Mouse (Mus musculus) erythroblast, adult 5-6 weeks (primary cell): Measurements from ENCODE around the gene Gpr35. TPM values are rescaled to one million over a fixed set of nuclear protein-coding genes. Genes with fewer than 3 reads are reported as not detected.
"Not testable (repeated sequence)": the region's sequence is repeated elsewhere in the genome, so short reads cannot be mapped to it uniquely, and the experiment has no call there.

ENCODE experiments used
- ATAC-seq: replicated peaks from 2 replicates; pipeline ENCODE4 v1.8.0; 2016; ENCODE audit warnings: moderate number of reproducible peaks, mild to moderate bottlenecking, moderate TSS enrichment, inconsistent platforms; ENCODE audit not compliant: poor library complexity, low FRiP score, severe bottlenecking
- total RNA-seq, 2 experiments: library from RNA; stranded (forward) in 1 of 2; stranded (reverse) in 1 of 2; fragments of 150-400 nt in 1 of 2; fragments of 200-764, 138-1000 nt in 1 of 2; gene quantifications; 2 replicates each; pipeline versions ENCODE4 v1.2.3 to v1.2.4; 2015 to 2017; ENCODE audit warnings: low replicate concordance in 2 of 2

The Gpr35 gene
- total RNA-seq, 2 experiments from 2014 or later: 1.1 to 1.2 TPM

- no peak for ATAC-seq
These were observed 29.2 kb upstream of the Gpr35 start for GRCm38 (mm10) chr1:92921496-92921895.

- no peak for ATAC-seq
These were observed 20.4 kb upstream of the Gpr35 start for GRCm38 (mm10) chr1:92930171-92930706.

GRCm38 (mm10) chr1:92933611-92934010 is 17.1 kb upstream of the Gpr35 start:
- no peak for ATAC-seq

- ATAC-seq: peak; percentile 96
These were observed 16.4 kb upstream of the Gpr35 start, which contains the start of gene Capn10 for GRCm38 (mm10) chr1:92934182-92934827. Gene Capn10 (plus strand): TSS chr1:92934376.

GRCm38 (mm10) chr1:92935054-92935962 is 15.4 kb upstream of the Gpr35 start:
- 0 out of 2 replicates have a peak, but pooled peaks have one; percentile 36 for ATAC-seq

- ATAC-seq: no peak
These were observed 14.7 kb upstream of the Gpr35 start for GRCm38 (mm10) chr1:92935977-92936376.

GRCm38 (mm10) chr1:92936467-92936866 is 14.2 kb upstream of the Gpr35 start:
- ATAC-seq: no peak

GRCm38 (mm10) chr1:92937797-92938196 is 12.9 kb upstream of the Gpr35 start:
- ATAC-seq: no peak

GRCm38 (mm10) chr1:92939746-92940145 is 10.9 kb upstream of the Gpr35 start:
- ATAC-seq: no peak

- ATAC-seq: no peak
These were observed 7.3 kb upstream of the Gpr35 start for GRCm38 (mm10) chr1:92943219-92943989.

GRCm38 (mm10) chr1:92947966-92948365 is 2.7 kb upstream of the Gpr35 start:
- no peak for ATAC-seq

- no peak; the same call in 1 of the 2 replicates for ATAC-seq
These were observed 1.2 kb upstream of the Gpr35 start for GRCm38 (mm10) chr1:92949426-92949825.

- no peak for ATAC-seq
These were observed 3.0 kb downstream of the Gpr35 start for GRCm38 (mm10) chr1:92953641-92954040.

GRCm38 (mm10) chr1:92956571-92957335 is 6.1 kb downstream of the Gpr35 start:
- ATAC-seq: not testable (repeated sequence)

- no peak for ATAC-seq
These were observed 8.3 kb downstream of the Gpr35 start for GRCm38 (mm10) chr1:92958999-92959398.

GRCm38 (mm10) chr1:92970791-92971190 is 20.1 kb downstream of the Gpr35 start:
- not testable (repeated sequence) for ATAC-seq

GRCm38 (mm10) chr1:92971879-92972795 is 21.5 kb downstream of the Gpr35 start:
- no peak for ATAC-seq

GRCm38 (mm10) chr1:92972854-92973253 is 22.2 kb downstream of the Gpr35 start:
- ATAC-seq: no peak
